Mouse (Mus musculus) megakaryocyte, embryonic 14.5 days (primary cell): ENCODE results near the gene Htr2c. TPM values are rescaled to one million over a fixed set of nuclear protein-coding genes. Genes with fewer than 3 reads are reported as not detected.

Source experiments
- H3K27me3 ChIP-seq: replicated peaks from 2 replicates; pipeline ENCODE3; 2012; ENCODE audit warnings: inconsistent platforms
- H3K36me3 ChIP-seq: replicated peaks from 2 replicates; pipeline ENCODE3; 2012; ENCODE audit warnings: low read length, inconsistent platforms, mixed read lengths
- H3K4me1 ChIP-seq: 2 replicates; pipeline ENCODE4 v1.6.1; 2012; ENCODE audit warnings: inconsistent platforms
- H3K4me3 ChIP-seq: replicated peaks from 2 replicates; pipeline ENCODE3; 2012; ENCODE audit warnings: moderate library complexity, mild to moderate bottlenecking, inconsistent platforms
- H3K9me3 ChIP-seq: 2 replicates; pipeline ENCODE4 v1.6.1; 2012; ENCODE audit warnings: inconsistent platforms
- FLI1 ChIP-seq: IDR thresholded peaks from 2 replicates; pipeline ENCODE4 v1.6.1; 2012; ENCODE audit warnings: low read length, inconsistent platforms, mixed read lengths
- GATA1 ChIP-seq: IDR thresholded peaks from 3 replicates; pipeline ENCODE4 v1.6.1; 2012; ENCODE audit warnings: mixed read lengths, low read length, inconsistent platforms, borderline replicate concordance
- polyA plus RNA-seq: library from polyadenylated mRNA; stranded (reverse); fragments of >175 nt; gene quantifications from 2 replicates; pipeline ENCODE4 v1.2.3, GENCODE M21; 2012; ENCODE audit warnings: low replicate concordance; ENCODE audit not compliant: insufficient read depth

Htr2c gene
- polyA plus RNA-seq, 1 experiment: not detected

GRCm38 (mm10) chrX:147071622-147072021, 109.3 kb downstream of the Htr2c start:
- H3K27me3 ChIP-seq: no peaks in the 10 kb centered on the region
- TF ChIP-seq GATA1: no peak
- TF ChIP-seq FLI1: no peak
- H3K36me3 ChIP-seq: no peaks in the 10 kb centered on the region
- H3K4me1 ChIP-seq: no peaks in the 10 kb centered on the region
- H3K9me3 ChIP-seq: no peaks in the 10 kb centered on the region
- no peak overlapping the region for H3K4me3 ChIP-seq

GRCm38 (mm10) chrX:147119155-147119554, 156.8 kb downstream of the Htr2c start:
- Histone ChIP-seq H3K4me1 (no peaks in the 10 kb centered on the region), H3K4me3 (no peak overlapping the region), H3K36me3 (no peaks in the 10 kb centered on the region), H3K9me3 (no peaks in the 10 kb centered on the region), H3K27me3 (no peaks in the 10 kb centered on the region)
- TF ChIP-seq GATA1 (no peak), FLI1 (no peak)

- no peaks in the 10 kb centered on the region for H3K4me1 ChIP-seq
- H3K36me3 ChIP-seq: no peaks in the 10 kb centered on the region
- no peaks in the 10 kb centered on the region for H3K9me3 ChIP-seq
- H3K4me3 ChIP-seq: no peak overlapping the region
- no peaks in the 10 kb centered on the region for H3K27me3 ChIP-seq
- TF ChIP-seq GATA1: no peak
- TF ChIP-seq FLI1: no peak
Measured at GRCm38 (mm10) chrX:147215251-147215650, 252.9 kb downstream of the Htr2c start.

- H3K27me3 ChIP-seq: no peaks in the 10 kb centered on the region
- H3K36me3 ChIP-seq: no peaks in the 10 kb centered on the region
- H3K9me3 ChIP-seq: no peaks in the 10 kb centered on the region
- no peak for TF ChIP-seq FLI1
- TF ChIP-seq GATA1: no peak
- no peaks in the 10 kb centered on the region for H3K4me1 ChIP-seq
- H3K4me3 ChIP-seq: no peak overlapping the region
Measured at GRCm38 (mm10) chrX:147217382-147218013, 255.2 kb downstream of the Htr2c start.

GRCm38 (mm10) chrX:147238806-147239542, 276.7 kb downstream of the Htr2c start:
- no peak overlapping the region for H3K4me3 ChIP-seq
- H3K9me3 ChIP-seq: peaks cover 6% of the 10 kb centered on the region; the same call in 1 of the 2 replicates
- H3K27me3 ChIP-seq: no peaks in the 10 kb centered on the region
- no peaks in the 10 kb centered on the region for H3K4me1 ChIP-seq
- H3K36me3 ChIP-seq: no peaks in the 10 kb centered on the region
- TF ChIP-seq FLI1 (no peak), GATA1 (no peak)
